Mouse (Mus musculus): Measurements from ENCODE around the gene Tmem9b. TPM values are rescaled to one million over a fixed set of nuclear protein-coding genes. Genes with fewer than 3 reads are reported as not detected.
A peak's percentile ranks its signal among the peaks of the same experiment; 100 is the strongest.

Tmem9b gene
- total RNA-seq (2021): 10 to 100 TPM; 41.5 to 51.5 TPM
- polyA plus RNA-seq (2012; rRNA removed): 17.5 and 17.6 TPM in 2 replicates
- long read RNA-seq, transcript Tmem9b-201 (5 exons, 1,703 nt): major isoform, 74 of 85 reads
- long read RNA-seq, partial matches to known transcripts: 8 of 85 reads
- long read RNA-seq, other reads (novel, unspliced or antisense): 3 of 85 reads

- peak; percentile 92 for DNase-seq
Observed at GRCm38 (mm10) chr7:109752008-109752925, at the start of gene Tmem9b. Gene Tmem9b (minus strand): TSS chr7:109752875.

GRCm38 (mm10) chr7:109800626-109801025 is 48.0 kb upstream of the Tmem9b start:
- DNase-seq: no peak

GRCm38 (mm10) chr7:109799168-109799567 is 46.5 kb upstream of the Tmem9b start:
- peak; percentile 65 for DNase-seq

GRCm38 (mm10) chr7:109795564-109795963 is 42.9 kb upstream of the Tmem9b start:
- no peak for DNase-seq

GRCm38 (mm10) chr7:109794556-109794955 is 41.9 kb upstream of the Tmem9b start:
- DNase-seq: no peak

GRCm38 (mm10) chr7:109792759-109793158 is 40.1 kb upstream of the Tmem9b start:
- DNase-seq: peak; percentile 55

- DNase-seq: no peak
Observed at GRCm38 (mm10) chr7:109790818-109791217, 38.1 kb upstream of the Tmem9b start.

GRCm38 (mm10) chr7:109787860-109788259 is 35.2 kb upstream of the Tmem9b start:
- DNase-seq: no peak

GRCm38 (mm10) chr7:109783281-109783680 is 30.6 kb upstream of the Tmem9b start:
- no peak for DNase-seq

GRCm38 (mm10) chr7:109781470-109782203 is 29.0 kb upstream of the Tmem9b start, which contains the start of gene Nrip3:
Gene Nrip3 (minus strand): TSS chr7:109782025.
- DNase-seq: peak; percentile 71

- DNase-seq: peak; percentile 52
Observed at GRCm38 (mm10) chr7:109781087-109781469, 28.4 kb upstream of the Tmem9b start.

GRCm38 (mm10) chr7:109772251-109772650 is 19.6 kb upstream of the Tmem9b start:
- no peak for DNase-seq

- DNase-seq: no peak
Observed at GRCm38 (mm10) chr7:109768699-109769383, 16.2 kb upstream of the Tmem9b start.

GRCm38 (mm10) chr7:109767575-109768350 is 15.1 kb upstream of the Tmem9b start:
- no peak for DNase-seq

GRCm38 (mm10) chr7:109764009-109764408 is 11.3 kb upstream of the Tmem9b start:
- DNase-seq: no peak

GRCm38 (mm10) chr7:109756291-109756690 is 3.6 kb upstream of the Tmem9b start:
- no peak for DNase-seq

- DNase-seq: no peak
Observed at GRCm38 (mm10) chr7:109754034-109754433, 1.4 kb upstream of the Tmem9b start.

- no peak for DNase-seq
Observed at GRCm38 (mm10) chr7:109751427-109752007, 1.2 kb downstream of the Tmem9b start.

- DNase-seq: no peak
Observed at GRCm38 (mm10) chr7:109747747-109748146, 4.9 kb downstream of the Tmem9b start.

GRCm38 (mm10) chr7:109741703-109742102 is 11.0 kb downstream of the Tmem9b start:
- no peak for DNase-seq

- DNase-seq: no peak
Observed at GRCm38 (mm10) chr7:109741060-109741459, 11.6 kb downstream of the Tmem9b start.

Measured in adrenal gland, adult 2 months (tissue).